Mouse (Mus musculus): ENCODE measurements around the gene Git2.

The Git2 gene

GRCm38 (mm10) chr5:114775056-114775979 lies at the start of gene Git2:
Git2 (minus strand) TSS chr5:114775517.
- peak; percentile 36 for DNase-seq (ENCODE audit: low read depth, low spot score)

- DNase-seq (ENCODE audit: low read depth, low spot score): peak; percentile 82
These were observed 48.9 kb upstream of the Git2 start for GRCm38 (mm10) chr5:114824197-114824596.

- peak; percentile 84 for DNase-seq (ENCODE audit: low read depth, low spot score)
These were observed 47.7 kb upstream of the Git2 start, which contains the start of gene 1500011B03Rik for GRCm38 (mm10) chr5:114822796-114823688. 1500011B03Rik (minus strand) TSS chr5:114823468.

DNA sequence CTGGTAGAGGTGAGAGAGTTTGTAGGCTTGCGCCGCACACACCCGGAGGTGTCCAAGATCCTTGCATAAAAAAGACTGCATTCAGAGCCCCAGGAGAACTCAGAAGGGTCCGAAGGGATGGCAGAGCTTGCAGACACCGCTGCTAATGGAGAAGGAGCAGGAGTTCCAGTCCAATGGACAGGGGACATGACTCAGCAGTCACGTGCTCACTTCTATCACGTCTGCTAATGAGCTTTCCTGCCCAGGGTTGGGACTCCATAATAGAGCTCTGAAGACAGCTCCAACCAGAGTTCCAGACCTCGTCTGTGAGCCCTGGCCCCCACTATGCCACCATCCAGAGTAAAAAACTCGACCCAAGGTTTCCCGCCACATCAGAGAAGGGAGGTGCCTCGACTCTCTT lies 42.8 kb upstream of the Git2 start:
- no peak for DNase-seq (ENCODE audit: low read depth, low spot score)

DNA sequence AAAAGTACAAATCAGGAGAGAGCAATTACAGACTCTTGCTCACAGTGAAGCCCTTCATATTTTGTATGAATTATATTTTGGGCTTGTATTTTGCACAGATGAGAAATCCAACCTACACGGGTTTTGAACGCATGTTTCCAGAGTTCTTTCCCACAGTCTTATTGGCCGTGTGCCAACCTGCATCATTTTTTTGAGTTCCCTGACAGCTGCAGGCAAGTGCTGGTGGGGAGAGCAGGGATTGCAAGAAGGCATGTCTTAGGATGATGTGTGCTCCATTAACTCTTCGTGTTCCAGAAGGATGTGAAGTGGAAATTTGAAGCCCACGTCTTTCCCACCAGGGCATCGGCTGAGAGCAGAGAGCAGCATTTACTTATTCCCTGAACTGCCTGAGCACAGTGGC lies 41.3 kb upstream of the Git2 start:
- DNase-seq (ENCODE audit: low read depth, low spot score): no peak

DNA sequence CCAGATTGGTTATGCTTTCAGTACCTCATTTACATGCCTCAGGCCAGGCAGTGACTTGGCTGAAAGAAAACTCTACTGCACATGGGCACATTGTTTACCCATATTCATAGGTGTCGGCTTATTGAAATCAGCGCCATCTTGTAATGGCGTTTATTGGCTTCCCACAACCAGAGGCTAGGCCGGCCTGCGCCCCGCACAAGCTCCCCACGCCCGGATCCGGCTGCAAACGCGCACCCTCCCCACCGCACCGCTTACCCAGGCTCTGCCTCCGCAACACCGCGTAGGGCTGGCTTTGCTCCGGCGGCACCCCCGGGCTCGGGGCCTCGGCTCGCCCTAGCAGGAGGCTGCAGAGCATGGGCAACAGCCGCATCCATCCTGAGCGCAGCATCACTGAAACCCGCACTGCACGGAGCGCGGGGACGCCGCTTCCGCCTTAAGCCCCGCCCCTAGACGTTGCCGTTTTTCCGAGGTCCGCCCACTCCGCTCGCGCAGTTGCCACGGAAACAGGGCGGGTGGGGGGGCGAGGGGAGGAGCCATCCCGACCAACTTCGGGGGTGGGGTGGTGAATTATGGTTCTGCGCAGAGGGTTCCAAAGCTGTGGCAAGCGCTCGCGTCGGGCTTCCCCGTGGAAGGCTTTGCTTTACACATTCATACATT lies 38.3 kb upstream of the Git2 start:
- DNase-seq (ENCODE audit: low read depth, low spot score): peak; percentile 88

DNA sequence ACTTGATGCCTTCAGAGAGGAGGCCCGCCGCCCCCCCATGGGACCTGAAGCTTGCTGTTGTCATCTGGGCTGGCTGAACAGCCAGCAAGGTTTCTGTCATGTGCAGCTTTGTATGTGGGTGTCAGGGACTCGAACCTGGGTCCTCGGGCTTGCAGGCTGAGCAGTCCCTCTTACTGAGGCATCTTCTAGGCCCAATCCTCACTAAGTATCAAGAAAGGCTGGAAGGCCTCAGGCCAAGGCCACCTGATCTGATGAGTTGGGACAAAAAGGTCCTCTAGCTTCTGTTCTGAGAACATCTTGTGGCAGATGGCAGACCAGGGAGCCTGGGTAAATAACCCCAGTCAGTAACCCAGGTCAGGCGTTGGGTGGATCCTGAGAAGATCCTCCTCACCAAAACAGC lies 34.5 kb upstream of the Git2 start:
- no peak for DNase-seq (ENCODE audit: low read depth, low spot score)

DNA sequence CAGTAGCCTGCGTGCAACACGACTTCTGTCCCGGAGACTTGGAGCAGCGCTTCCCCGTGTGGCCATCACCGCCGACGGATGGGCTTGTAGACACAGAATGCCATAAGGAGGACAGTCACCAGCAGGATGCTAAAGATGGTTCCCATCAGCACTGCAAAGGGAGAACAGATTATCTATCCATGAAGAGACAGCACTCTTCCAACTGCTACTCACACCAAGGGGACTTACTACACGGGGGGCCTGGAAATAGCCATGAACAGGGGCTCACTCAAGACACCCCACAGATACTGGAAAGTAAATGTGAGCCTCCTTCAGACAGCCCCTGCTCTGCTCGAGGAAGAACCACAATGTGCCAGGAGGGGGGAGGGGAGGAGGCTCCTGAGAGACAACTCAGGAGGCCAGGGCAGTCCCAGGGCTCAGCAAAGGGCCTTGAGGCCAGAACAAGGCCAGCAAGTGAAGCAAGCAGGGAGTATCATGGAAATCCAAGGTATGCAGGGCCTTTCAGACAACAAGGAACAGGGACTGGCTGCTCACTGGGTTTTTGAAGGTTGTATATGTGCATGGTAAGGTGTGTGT lies 34.0 kb upstream of the Git2 start:
- DNase-seq (ENCODE audit: low read depth, low spot score): no peak

DNA sequence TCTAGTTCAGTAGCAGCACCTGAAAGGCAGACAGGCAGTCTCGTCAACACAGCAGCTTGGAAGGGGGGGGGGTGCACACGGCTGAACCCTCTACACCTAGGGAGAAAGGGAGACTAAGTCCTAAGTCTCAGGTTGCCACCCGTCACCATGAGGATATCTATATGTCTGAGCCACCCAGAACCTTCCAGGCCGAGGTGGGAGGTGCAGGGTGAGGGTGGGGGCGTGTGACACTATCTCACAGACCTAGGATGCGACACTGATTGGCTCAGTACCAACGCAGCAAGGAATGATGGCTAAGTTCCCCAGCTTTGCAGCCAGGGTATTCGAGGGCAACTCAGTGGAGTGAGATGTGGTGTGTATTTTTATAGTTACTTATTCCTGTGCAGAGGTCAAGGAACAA lies 33.1 kb upstream of the Git2 start:
- DNase-seq (ENCODE audit: low read depth, low spot score): no peak

DNA sequence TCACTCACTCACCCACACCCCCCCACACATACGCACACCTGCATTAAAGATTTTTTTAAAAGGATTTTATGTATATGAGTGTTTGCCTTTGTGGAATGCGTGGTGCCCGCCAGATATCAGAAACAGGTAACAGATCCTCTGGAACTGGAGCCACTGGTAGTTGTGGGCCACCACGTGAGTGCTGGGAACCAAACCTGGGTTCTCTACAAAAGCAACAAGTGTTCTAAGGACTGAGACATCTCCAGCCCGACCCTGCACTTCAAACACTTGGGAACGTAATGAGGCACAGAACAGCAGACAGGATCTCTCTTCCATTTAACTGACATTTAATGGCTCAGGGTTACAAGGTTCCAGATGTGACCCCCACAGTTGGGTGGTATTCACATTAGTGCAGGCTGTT lies 32.6 kb upstream of the Git2 start:
- DNase-seq (ENCODE audit: low read depth, low spot score): no peak

DNA sequence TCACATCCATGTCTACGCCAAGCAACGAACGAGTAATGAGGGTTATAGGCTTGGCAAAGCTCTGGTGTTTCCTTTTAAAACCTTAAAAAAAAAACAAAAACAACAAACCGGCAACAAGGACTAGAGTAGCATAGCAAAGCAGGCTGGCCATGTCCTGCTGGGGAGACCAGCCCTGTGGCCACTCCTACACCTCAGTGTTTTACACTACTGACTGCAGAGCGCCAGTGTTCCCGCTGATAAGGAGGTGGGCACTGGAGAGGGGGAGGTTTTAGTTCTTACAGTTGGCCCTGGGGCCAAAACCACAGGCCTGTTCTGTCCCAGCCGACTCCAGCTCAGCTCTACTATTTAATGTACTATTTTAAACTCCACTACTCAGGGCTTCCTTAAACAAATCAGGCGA lies 32.2 kb upstream of the Git2 start:
- no peak for DNase-seq (ENCODE audit: low read depth, low spot score)

GRCm38 (mm10) chr5:114807063-114807462 lies 31.7 kb upstream of the Git2 start:
- no peak for DNase-seq (ENCODE audit: low read depth, low spot score)

DNA sequence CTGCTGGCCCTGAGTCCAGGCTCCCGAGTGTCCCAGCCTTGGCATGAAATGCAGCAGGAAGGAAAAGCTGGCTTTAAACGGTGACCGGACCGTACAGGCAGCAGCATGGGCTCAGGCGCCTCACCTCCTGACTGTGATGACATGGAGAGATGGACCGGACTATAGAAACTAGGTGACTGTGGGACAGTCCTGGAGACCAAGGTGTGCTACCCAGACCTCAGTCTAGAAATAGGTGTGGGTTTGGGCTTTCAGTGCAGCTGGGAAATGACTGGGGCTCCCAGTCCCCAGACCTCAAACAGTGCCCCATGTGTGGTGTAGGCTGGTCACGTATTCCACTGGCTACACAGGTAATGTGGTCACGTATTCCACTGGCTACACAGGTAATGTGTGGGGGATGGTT lies 31.3 kb upstream of the Git2 start:
- no peak for DNase-seq (ENCODE audit: low read depth, low spot score)

GRCm38 (mm10) chr5:114805436-114806350 lies 30.4 kb upstream of the Git2 start:
- DNase-seq (ENCODE audit: low read depth, low spot score): peak; percentile 78

- peak; percentile 27 for DNase-seq (ENCODE audit: low read depth, low spot score)
These were observed 29.6 kb upstream of the Git2 start for GRCm38 (mm10) chr5:114804958-114805357.

GRCm38 (mm10) chr5:114804335-114804734 lies 29.0 kb upstream of the Git2 start:
- no peak for DNase-seq (ENCODE audit: low read depth, low spot score)

DNA sequence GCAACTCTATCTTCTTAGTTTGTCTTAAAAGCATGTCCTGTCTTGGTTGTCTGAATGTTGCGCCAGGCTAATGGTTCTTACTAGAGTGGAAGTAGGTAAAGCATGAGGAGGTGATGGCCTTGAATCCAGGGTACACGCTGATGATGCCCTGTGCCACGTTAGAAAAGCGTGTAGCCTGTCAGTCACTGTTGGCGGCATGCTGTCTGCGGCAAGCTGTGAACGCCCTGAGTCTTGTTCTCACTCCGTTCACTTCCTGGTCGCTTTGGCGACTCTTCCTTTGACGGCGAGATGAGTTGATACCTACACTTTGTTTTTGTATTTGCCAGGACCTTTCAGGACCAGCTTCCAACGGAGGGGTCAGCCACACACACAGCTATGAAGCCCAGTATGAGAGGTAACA lies 27.9 kb upstream of the Git2 start:
- DNase-seq (ENCODE audit: low read depth, low spot score): no peak

- DNase-seq (ENCODE audit: low read depth, low spot score): no peak
These were observed 26.5 kb upstream of the Git2 start for GRCm38 (mm10) chr5:114801841-114802240.

DNA sequence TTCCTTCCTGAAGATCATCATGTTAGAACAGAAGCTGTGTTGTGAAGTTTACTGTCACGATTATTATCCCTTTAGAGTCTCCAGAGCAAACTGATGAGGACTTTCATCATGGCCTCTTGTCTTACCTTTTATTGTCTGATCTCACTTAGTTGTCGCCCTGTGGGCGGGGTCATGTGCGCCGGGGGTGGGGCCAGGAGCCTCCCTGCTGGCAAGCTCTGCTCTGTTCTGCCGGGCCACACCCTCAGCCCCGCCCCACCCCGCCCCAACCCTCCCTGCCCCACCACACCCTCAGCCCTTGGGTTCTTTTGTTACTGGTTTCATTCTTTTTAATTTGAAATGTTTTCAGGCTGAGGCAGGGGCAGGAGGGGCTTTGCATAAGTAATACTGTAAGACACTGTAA lies 25.7 kb upstream of the Git2 start:
- DNase-seq (ENCODE audit: low read depth, low spot score): peak; percentile 62

GRCm38 (mm10) chr5:114799848-114800247 lies 24.5 kb upstream of the Git2 start:
- DNase-seq (ENCODE audit: low read depth, low spot score): no peak
